Mouse (Mus musculus) cerebellum, postnatal 14 days (tissue): ENCODE data around the gene Fgd1.

ENCODE experiments used
- DNase-seq, 2 experiments: peaks; one replicate each; pipeline ENCODE4 v3.0.0; 2021; ENCODE audit warnings: mixed read lengths in 2 of 2

The Fgd1 gene

DNA sequence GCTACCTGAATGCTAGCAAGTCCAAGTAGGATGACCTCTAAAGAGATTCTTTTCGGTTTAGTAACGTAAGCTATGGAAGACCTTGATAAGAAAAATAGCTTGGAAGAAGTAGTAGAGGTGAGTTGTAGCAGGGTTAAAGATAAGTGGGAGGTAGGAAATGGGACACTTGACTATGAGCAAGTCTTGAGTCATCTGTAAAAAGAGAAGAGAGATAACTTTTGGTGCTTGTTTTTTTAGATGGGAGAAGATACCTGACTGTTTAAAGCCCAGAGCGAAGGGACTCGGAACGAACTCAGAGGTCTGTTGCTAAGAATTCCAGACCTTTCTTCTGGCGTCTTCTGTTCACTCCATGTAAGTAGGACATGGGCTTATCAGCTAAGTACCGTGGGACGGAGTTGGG lies at the start of gene Fgd1:
Gene Fgd1 (plus strand): TSS at position 301 of the 400 bp plus-strand sequence.
- no peak for DNase-seq

DNA sequence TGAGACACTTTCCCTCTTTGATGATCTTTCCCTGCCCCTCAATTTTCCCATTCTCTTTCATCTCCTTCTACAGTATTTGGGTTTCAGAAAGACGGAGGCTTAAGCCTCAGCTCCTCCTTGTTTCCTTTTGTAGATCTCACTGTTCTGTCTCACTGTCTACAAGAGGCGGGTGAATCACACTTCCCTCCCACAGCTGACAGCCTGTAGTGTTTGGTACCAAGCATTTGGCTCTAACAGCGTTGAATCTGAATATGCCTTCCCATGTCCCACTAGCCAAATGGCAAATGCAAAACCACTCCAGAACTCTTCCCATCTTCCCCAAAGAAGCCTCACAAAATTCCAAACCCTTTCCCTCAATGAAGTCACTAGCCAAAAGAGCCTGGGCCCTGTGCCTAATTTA lies 49.2 kb upstream of the Fgd1 start:
- DNase-seq: no peak

DNA sequence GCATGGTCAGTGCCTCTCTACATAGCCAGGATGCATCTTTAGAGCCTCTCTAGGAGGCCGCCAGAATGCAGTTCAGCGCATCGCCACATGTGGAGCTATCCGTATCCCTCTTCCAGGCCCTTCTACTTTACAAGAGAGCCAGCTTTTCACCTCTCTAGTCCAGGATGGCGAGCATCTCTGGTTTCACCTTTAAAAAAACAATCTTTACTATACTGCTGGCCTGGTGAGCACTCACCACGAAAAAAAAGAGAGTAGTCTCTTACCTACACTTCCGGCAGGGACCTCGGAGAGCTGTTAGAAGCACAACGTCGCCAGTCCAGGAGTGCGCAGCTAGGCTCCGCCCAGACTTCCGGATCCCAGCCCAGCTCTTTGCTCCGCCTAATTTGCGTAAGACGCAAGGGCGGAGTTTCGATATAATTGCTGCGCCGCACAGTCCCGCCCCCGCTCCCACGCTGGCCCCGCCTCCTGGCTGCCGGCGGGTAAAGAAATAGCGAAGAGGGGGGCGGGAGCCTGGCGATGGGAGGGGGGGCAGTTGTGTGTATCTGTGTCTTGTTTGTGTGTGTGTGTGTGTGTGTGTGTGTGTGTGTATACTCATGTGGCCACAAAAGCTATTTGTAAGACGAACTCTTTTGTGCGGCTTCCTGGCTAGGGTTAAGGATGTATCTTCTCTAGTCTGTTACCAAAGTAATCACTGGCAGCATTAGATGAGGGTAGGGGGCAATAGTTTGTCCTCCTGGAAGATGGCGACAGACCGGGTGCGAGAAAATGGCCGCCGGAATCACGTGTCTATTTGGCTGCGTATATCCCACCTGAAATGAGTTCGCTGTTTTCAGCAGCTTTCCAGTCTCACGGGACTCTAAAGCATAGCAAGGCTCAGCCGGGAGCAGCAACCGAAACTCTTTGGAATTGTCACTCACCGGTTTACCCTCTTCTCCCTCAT lies 28.7 kb upstream of the Fgd1 start, which contains the start of gene Gnl3l:
Gene Gnl3l (minus strand): TSS at position 385 of the 940 bp plus-strand sequence.
- peak; percentile 88 to 91 for DNase-seq

DNA sequence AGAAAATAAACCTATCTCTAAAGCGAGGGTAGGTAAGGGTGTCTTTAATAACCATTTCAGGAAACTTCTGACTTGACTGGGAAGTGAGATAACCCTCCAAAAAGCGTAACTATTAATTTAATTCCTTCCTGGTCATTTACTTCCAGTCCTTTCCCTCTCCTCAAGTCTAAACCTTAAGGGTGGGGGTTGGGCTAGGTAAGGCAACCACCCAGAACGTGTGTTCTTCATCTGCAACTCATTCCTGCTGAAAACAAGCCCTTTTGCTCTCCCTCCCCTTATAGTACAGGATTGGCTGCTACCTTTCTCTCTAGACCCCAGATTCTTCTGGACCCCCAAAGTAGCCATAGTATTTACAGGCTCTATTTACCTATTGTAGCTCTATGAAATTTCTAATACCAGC lies 28.1 kb upstream of the Fgd1 start:
- peak; percentile 36 to 44 for DNase-seq

DNA sequence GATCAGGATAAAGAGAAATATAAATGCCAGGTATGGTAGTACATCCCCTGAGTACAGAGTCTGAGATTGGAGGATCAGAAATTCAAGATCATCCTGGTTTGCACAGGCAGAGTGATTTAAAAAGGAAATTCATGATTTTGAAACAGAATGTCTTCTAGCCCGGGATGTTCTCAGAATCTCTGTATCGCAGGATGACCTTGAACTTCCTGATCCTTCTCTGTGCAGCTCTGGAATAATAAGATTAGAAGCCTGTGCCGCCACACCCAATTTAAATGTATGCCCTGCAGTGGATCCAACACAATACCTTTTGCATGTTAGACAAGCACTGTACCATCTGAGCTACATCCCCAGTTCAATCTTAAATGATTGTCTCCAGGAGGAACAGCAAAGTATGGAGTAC lies 27.2 kb upstream of the Fgd1 start:
- no peak for DNase-seq

DNA sequence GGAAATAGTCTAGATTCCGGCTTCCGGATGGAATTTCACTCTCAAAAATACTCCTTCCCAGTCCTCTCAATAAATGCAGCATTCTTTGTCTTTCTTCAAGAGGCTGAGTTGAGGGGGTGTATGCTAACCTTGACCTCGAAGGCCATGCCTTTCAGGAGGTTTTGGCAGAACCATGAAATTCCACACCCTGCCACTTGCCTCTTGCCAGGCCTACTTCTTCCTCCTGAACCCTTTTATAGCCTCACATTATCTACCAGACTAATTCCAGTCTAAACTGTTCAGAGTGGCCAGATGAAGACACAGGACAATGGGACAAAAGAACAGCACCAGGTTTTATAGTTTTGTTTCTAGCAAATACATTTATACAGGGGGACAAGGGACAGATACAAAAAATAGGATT lies 14.6 kb upstream of the Fgd1 start:
- DNase-seq: no peak

DNA sequence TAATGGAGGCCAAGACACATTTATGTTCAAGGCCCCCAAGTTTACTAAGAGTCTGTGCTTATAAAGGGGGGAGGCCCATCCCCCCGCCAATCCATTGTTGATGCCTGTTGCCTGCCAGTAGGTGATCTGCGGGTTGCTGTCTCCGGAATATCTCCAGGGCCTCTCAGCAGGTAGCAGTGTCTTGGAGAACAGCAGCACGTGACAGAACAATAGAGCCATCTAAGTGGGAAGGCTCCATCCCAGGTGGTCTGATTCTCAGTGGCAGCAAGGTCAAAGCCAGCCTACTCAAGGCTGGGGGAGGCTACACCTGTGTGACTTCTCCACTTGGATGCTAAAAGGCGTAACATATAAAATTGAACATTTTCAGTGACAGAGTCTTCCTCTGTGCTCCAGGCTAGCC lies 4.7 kb upstream of the Fgd1 start:
- DNase-seq: no peak

DNA sequence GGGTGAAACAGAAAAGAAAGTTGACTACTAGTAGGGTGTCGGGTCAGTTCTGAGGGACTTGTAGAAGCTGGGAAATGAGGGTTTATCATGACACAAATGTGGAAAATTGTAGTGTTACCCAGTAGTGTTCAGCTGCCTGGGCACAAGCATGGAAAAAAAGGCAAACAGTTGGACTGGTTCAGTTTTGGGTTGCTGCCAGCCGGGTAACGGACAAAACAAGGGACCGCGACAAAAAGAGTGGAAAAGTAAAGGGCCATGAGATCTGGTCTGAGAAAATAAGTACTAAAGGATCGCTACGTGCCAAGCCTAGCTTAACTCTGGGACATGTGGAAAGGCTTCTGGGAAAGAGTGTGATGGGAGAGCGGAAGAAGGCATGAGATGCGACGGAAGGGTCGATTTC lies 371 bp downstream of the Fgd1 start:
- DNase-seq: peak in 1 of 2 experiments; percentile 55

DNA sequence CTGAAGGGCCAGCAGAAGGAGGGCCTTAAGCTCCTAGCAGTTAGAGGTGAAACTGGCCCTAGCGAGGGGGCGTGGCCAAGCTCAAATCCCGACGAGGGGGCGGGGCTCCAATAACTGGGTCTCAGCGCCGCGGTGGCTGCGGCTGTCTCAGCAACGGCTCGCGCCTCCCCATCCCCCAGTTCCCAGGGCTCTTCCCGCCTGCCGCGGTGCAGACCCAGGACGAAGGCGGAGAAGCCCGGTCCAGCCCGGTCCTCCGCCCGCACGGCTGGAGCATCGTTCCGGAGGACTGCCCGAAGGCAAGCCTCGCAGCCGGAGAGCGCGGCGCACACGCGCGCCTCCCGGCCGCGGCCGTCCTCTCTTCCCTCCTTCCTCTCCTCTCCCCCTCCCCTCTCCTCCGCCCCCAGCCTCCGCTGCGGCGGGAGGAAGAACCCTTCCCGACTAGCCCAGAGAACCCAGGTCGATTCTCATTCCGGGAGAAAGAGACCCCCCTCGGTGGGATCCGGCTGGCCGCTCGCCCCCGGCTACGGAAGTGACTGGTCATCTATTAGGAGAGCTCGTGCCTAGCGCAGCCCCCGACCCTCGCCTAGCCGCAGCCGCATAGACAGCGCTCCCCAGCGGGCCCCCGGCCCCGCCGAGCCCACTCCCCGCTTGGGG lies 954 bp downstream of the Fgd1 start:
- peak; percentile 92 for DNase-seq

DNA sequence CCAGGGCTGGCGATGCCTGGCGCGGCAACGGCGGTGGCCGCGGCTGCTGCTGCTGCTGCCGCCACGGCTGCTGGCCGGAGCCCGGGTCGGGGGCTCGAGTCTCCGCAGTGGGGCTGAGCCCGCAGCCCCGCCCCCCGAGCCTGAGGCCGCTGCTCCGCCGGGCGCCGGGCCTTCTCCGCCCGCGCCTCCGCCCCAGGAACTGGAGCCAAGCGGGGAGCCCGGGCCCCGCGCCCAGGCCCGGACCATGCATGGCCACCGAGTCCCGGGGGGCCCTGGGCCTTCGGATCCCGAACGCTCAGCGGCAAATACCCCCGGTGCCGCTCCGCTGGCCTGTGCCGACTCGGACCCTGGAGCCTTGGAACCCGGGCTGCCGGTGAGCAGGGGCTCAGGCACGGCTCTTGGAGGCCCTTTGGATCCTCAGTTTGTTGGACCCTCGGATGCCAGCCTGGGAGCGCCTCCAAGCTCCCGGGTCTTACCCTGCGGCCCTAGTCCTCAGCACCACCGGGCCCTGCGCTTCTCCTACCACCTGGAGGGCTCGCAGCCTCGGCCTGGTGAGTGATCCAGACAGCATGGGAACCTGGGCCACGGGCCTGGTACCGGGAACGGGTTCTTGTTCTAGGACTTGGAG lies 1.6 kb downstream of the Fgd1 start:
- peak; percentile 42 for DNase-seq

DNA sequence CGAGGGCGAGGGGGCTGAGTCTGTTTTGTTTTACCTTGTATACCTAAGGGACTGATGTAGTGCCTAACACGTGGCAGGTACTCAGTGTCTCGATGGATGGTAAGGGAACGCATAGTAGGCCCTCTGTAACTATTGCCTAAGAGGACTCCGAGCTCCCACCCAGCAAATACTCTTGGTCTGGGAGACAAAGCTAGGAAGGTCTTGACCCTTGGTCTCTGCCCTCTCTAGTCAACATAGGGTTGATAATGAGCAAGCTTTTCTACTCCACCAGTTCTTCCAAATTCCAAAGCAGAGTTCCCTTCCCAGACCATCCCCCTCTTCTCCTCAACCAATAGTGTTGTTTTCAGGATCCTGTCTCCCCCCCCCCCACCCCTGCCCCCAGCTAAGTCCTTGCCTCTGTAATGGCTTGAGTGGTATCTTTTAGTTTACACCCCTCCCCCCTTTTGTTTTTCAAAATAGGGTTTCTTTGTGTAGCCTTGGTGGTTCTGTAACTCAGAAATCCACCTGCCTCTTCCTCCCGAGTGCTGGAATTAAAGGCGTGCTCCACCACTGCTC lies 3.8 kb downstream of the Fgd1 start:
- DNase-seq: no peak

DNA sequence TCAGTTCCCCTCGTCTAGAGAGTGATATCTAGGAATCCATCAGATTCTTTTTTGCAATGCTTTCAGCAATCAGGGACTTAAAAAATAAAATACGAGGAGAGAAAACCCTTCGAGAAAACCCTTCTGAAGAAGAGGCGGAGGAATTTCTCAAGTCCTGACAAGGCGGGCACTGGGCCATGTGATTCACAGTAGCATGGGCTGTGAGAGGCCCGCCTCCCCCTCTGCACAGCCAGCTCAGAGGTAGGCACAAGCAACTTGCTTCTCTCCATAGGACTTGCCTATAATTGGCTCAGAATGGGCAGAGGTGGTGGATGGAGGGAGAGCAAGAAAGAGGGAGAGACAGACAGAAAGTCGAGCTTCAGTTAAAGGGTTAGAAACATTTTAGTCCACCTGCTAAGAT lies 4.4 kb downstream of the Fgd1 start:
- peak; percentile 22 to 29 for DNase-seq

DNA sequence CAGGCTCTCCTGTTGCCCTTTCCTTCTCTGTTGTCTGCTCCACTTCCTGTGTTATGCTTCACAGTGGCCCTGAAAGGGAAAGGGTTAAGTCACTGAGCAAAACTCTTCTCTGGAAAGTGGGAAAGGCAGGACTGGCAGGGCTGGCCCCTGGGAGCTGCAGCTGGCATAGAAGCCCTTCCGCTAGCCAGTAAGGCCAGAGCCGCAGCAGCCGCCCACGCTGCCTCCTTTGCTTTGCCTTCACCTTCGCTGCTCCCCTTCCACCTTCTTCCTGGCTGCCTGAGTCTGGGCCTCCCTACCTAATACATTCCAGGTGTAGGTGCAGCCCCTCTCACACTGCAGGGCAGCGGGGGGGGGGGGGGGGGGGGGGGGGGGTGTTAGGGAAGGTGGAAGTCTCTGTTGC lies 8.5 kb downstream of the Fgd1 start:
- DNase-seq: no peak

DNA sequence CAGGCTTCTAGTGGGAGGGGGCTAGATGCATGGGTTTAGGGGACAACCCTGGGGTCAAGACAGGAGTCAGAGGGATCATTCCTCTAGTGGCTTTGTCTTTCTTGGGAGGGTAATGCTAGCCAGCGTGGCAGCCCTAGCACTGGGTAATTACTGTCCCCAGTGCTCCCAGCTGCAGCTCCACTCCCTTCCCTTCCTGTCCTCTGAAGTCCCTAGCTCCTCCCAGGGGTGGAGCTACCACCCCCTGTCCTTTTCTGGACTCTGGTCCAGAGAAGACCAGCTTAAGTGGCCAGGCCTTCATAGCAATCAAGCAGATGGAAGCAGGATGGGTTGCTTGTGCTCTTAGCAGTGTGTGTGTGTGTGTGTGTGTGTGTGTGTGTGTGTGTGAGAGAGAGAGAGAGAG lies 9.6 kb downstream of the Fgd1 start:
- peak in 1 of 2 experiments; percentile 11 for DNase-seq

DNA sequence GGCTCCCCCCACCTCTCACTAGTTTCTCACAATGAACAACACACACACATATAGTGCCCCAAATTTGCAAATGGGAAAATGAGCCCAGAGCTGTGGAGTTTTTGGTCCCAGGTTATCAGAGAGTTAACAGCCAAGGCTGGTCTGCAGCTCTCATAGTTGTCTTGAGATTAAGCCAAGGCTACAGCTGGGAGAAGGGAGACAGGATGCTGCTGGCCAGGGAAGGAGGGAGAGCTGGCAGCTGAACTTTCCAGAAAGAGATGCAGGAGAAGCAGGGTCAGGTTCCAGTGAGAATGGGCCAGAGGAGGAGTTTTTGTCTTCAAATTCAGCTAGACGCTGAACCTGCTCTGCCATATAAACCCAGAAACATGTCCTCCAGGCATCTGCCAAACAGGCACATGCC lies 13.4 kb downstream of the Fgd1 start:
- DNase-seq: no peak

DNA sequence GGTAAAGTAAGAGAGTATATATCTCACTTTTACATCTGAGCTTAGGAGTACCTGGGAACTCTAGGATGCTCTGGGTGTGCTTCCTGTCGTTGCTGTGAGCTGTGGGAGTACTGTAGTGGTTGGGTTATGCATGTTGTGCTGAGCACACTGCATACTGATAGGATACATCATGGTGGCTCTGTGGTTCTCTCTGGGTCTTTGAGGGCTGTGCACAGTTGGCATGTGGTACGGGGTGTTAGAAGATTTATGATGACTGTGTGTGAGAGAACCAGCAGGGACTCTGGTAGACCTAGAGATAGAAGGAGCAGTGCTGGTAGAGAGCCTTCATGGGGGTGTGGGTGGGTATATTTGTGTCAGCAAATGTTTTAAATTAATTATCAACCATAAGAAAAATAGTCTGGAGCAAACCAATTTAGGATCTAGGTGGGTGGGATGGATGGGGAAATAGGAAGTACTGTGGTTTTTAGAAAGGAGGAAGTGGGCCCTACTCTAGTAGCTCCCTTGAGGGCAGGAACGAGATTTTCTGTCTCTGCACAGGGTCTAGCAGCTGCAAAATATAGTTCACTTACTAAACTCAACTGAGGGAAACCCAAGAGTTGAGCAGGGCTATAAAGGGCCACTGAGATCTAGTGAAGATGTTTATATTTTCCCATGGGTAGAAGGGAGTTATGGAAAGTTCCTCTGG lies 15.8 kb downstream of the Fgd1 start:
- DNase-seq: no peak

DNA sequence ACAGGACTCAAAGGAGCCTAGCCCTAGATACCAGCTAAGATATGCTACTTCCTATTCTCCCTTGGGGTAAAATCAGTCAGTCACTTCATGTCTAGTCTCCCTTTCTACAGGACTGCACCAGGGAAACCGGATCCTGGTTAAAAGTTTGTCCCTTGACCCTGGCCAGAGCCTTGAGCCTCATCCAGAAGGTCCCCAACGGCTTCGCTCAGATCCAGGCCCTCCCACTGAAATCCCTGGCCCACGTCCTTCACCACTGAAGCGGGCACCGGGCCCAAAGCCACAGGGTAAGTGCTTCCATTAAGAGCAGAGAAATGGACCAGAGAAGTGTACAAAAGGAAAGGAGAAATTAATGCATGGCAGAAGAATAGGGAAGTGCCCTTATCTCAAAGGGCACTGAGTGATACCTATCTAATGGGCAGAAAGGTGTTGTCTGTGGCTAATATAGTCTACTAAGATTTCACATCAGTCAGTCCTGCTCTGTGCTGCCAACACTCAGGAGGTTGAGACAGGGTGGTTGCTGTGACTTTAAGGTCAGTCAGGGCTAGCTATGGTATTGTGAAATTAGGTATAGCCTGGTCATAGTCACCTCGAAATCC lies 20.2 kb downstream of the Fgd1 start:
- peak; percentile 37 to 49 for DNase-seq

DNA sequence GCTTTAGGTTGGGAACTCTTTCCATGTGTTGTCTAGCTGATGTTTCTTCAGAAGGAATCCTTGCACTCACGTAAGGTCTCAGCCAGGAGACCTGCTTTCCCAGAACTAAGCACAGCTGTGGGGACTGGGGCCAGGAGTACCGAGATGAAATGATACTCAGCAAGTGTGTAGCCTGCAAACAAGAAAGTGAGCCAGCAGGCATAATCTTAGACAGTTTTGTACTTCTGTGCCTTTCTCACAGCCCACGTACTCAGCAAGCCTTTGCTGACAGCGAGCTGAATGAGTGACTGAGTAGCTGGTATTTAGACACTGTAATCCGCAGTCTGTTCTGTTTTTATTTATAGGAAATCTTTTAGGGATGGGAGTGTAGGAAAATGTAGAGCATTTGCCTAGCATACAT lies 21.9 kb downstream of the Fgd1 start:
- DNase-seq: no peak

DNA sequence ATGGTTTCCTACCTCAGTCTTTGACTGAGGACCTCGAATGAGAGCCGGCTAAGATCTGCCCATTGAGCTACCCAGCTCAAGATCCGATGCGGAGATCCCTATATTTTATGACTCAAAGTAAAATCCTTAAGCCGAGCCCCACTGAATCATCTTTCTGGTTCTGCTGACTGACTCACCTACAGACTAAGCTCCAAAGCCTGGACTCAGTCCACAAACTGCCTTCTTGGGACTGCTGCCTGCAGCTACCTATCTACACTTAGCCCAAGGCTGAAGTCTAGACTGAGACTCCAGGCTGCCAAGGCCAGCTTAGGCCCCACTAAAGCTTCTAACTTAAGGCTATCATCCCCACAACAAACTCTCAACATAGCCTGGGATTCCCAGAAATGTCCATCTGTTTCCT lies 30.1 kb downstream of the Fgd1 start:
- no peak for DNase-seq

DNA sequence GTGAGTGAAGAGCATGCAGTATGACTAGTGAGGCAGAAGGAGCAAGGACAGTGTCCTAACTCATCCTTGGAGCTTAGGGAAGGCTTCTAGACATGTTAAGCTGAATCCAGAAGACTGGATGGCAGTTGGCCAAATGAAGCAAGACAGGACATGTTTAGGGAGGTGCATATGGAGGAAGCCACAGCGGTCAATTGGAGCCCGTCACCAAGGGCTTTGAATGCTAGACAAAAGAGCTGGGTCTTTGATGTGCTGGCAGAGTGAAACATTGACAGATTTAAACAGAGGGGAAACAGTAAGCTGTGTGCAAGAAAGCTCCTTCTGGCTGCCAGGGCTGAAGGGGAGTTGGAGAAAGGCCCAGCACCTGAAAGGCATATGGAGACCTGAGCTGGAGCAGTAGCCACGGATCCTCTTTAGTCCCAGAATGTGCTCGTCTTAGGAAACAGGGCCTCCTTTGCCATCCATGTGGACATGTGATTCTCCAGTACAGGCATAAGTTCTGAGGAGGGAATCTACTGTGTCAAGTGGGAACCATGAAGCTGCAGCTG lies 31.1 kb downstream of the Fgd1 start:
- DNase-seq: peak; percentile 50 to 58

DNA sequence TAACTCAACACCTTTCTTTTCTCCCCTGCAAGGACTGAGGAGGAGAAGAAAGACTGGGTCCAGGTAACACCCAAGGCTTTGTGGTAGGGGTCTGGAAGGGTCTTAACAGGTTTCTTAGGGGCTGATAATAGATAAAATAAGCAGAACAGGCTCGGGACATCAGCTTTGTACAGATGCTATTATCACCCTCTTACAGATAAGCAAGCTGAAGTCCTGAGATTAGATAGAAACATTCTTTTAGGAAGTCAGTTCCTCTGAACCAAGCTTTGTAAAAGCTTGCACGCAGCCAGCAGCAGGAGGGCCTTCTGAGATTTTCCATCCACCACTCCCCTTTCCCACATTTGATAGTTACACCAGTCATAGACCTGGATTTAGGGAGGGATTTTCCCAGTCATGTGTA lies 39.6 kb downstream of the Fgd1 start:
- DNase-seq: no peak

DNA sequence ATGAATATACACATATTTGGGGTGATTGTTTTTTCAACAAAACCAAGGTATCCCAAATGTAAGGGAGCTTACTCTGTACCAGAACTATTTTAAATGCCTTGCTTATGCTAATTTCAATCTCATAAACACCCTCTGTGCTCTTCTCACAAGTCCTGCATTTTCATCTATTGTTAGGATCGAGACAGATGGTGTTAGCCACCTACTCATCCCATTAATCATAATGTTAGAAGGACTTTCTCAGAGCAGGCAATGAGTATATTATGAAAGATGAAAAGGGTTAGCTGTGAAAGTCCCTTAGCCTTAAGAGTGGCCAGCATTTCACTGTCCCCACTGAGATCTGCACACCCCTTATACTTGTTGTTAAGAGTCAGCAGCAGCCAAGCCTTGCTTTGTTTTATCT lies 41.5 kb downstream of the Fgd1 start:
- DNase-seq: no peak
